Mouse (Mus musculus) spleen, adult 2 months (tissue): ENCODE data around the gene Ghdc. TPM values are rescaled to one million over a fixed set of nuclear protein-coding genes. Genes with fewer than 3 reads are reported as not detected.

ENCODE experiments used
- DNase-seq, 2 experiments: peaks; one replicate each; pipeline versions ENCODE4 v3.0.0 to v3.0.0-alpha.2; 2012 to 2021; ENCODE audit warnings: low spot score in 2 of 2, low read depth in 1 of 2
- H3K27ac ChIP-seq: fragments of 200-500 bp; 2 replicates; pipeline ENCODE4 v1.5.1; 2012; ENCODE audit warnings: low read length, inconsistent platforms; ENCODE audit not compliant: insufficient read depth
- H3K27me3 ChIP-seq: fragments of 200-500 bp; 2 replicates; pipeline ENCODE4 v1.6.1; 2012; ENCODE audit warnings: mild to moderate bottlenecking, moderate library complexity, low read length, inconsistent platforms; ENCODE audit not compliant: control insufficient read depth, insufficient read depth
- H3K36me3 ChIP-seq: fragments of 200-500 bp; 2 replicates; pipeline ENCODE4 v1.6.1; 2012; ENCODE audit warnings: mild to moderate bottlenecking, low read length, inconsistent platforms; ENCODE audit not compliant: control insufficient read depth, insufficient read depth
- H3K4me1 ChIP-seq: fragments of 200-500 bp; 2 replicates; pipeline ENCODE4 v1.6.1; 2011; ENCODE audit warnings: inconsistent platforms; ENCODE audit not compliant: control insufficient read depth, insufficient read depth, insufficient read length
- H3K4me3 ChIP-seq: fragments of 200-500 bp; 2 replicates; pipeline ENCODE4 v1.5.1; 2011; ENCODE audit warnings: mild to moderate bottlenecking, inconsistent platforms; ENCODE audit not compliant: insufficient read depth, insufficient read length; ENCODE audit errors: extremely low read depth
- CTCF ChIP-seq: fragments of 200-500 bp; IDR thresholded peaks from 2 replicates; pipeline ENCODE4 v1.5.1; 2011; ENCODE audit warnings: mild to moderate bottlenecking, inconsistent platforms; ENCODE audit not compliant: insufficient read depth, insufficient read length, insufficient replicate concordance; ENCODE audit errors: extremely low read depth
- POLR2A ChIP-seq: fragments of 200-500 bp; IDR thresholded peaks from 2 replicates; pipeline ENCODE4 v1.6.1; 2011; ENCODE audit warnings: low read depth, low read length, inconsistent platforms
- WGBS: fragments of 180-500 bp; shearing (Covaris S2); methylation state at CpG from one replicate; pipeline ENCODE4 v1.1.7; 2018; 5-methylcytosine and 5-hydroxymethylcytosine counted together
- polyA plus RNA-seq: library from polyadenylated mRNA; depleted of rRNA; stranded (reverse); fragments of >200 nt; gene quantifications from 2 replicates; pipeline ENCODE4 v1.2.3, GENCODE M21; 2012; rRNA removed

The Ghdc gene
- polyA plus RNA-seq: 7.8 and 9.6 TPM in 2 replicates

DNA sequence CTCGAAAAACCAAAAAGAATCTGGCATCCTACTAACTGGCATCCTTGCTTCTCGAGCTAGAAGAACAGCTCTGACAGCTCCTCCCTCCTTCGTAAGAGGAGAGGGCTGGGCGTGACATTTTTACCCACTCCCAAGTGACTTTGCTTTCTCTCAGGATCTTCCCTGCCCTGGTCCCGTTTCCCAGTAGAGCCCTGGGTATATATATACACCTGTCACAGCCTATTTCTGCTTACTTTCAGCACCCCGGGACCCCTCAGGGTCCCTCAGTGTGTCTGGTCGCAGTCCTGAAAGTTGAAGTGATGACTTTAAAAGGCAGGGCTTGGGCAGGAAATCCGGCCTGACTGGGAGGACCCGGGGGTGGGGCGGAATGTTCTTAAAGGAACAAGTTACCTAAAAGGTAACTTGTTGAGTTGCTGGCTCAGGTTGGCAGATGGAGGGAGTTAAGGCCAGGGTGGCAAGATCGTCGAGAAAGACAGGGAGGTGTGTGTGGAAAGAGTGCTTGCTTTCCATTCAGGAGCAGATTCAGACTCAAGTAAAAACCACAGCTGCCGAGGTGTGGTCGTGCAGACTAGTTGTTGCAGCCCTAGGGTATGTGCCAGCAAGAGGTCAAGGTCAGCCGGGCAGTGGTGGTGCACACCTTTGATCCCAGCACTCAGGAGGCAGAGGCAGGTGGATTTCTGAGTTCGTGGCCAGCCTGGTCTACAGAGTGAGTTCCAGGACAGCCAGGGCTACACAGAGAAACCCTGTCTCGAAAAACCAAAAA, at the start of gene Ghdc:
Gene Ghdc, minus strand, starts transcription at position 312 of the 763 bp plus-strand sequence.
- H3K27me3 ChIP-seq: no peaks in the 10 kb centered on the region
- peak within 1 kb of the TSS; percentile 77 for H3K4me3 ChIP-seq
- DNase-seq: peak; percentile 47 to 85
- WGBS: 8% methylated on average over 17 of the region's 17 CpGs
- H3K4me1 ChIP-seq: peaks cover 3% of the 10 kb centered on the region; the same call in 1 of the 2 replicates
- TF ChIP-seq CTCF (no peak), POLR2A (no peak)
- H3K36me3 ChIP-seq: peaks cover 4% of the 10 kb centered on the region; the same call in 1 of the 2 replicates
- peak within 1 kb of the TSS; percentile 80 for H3K27ac ChIP-seq

DNA sequence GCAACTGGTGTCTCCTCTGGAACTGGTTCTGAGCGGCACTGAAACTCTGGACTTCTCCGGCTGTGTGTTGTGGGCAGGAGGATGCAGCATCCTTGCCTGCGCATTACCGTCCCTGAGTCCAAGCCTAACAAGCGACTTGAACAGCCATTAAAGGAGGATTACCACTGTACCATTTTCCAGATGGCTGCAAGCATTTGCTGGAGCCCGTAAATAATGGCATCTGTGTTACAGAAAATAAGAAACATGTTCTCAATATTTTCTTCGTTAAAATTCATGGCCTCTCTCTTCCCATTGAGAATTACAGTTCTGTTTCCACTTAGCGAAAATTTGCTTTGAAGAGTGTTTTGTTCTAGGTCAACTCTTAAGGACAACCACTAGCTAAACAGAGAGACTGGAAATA, 49.3 kb upstream of the Ghdc start:
- H3K4me1 ChIP-seq: peaks cover 29% of the 10 kb centered on the region
- H3K27me3 ChIP-seq: no peaks in the 10 kb centered on the region
- no peak overlapping the region for H3K27ac ChIP-seq
- TF ChIP-seq POLR2A: no peak
- no peak for TF ChIP-seq CTCF
- WGBS: 80% methylated on average over 8 of the region's 8 CpGs
- H3K36me3 ChIP-seq: no peaks in the 10 kb centered on the region
- no peak for DNase-seq
- no peak overlapping the region for H3K4me3 ChIP-seq

DNA sequence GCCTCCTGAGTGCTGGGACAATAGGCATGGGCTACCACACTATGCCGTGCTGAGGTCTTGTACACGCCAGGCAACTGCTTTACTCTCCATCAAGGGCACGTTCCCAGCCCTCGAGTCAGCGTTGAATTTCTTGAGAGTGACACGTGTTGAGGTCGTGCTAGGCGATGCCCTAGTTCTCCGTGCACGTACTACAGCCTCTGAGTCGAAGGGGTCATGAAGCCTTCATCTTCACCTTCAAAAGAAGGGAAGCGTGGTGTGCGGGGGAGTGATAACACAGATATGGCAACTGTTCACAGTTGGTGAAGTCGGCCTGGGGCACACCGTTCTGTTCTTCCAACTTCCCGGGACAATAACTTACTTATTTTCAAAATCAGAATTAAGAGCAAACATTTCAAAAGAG, 48.9 kb upstream of the Ghdc start:
- no peak overlapping the region for H3K27ac ChIP-seq
- no peaks in the 10 kb centered on the region for H3K36me3 ChIP-seq
- no peak overlapping the region for H3K4me3 ChIP-seq
- H3K27me3 ChIP-seq: no peaks in the 10 kb centered on the region
- TF ChIP-seq POLR2A: no peak
- no peak for TF ChIP-seq CTCF
- no peak for DNase-seq
- peaks cover 30% of the 10 kb centered on the region for H3K4me1 ChIP-seq
- 71% methylated on average over 16 of the region's 16 CpGs for WGBS

- H3K36me3 ChIP-seq: no peaks in the 10 kb centered on the region
- H3K4me3 ChIP-seq: no peak overlapping the region
- 45% methylated on average over 8 of the region's 8 CpGs for WGBS
- DNase-seq: no peak
- H3K27me3 ChIP-seq: no peaks in the 10 kb centered on the region
- no peak overlapping the region for H3K27ac ChIP-seq
- no peak for TF ChIP-seq POLR2A
- TF ChIP-seq CTCF: no peak
- peaks cover 27% of the 10 kb centered on the region for H3K4me1 ChIP-seq
Observed at GRCm38 (mm10) chr11:100819048-100819447, 48.3 kb upstream of the Ghdc start.

DNA sequence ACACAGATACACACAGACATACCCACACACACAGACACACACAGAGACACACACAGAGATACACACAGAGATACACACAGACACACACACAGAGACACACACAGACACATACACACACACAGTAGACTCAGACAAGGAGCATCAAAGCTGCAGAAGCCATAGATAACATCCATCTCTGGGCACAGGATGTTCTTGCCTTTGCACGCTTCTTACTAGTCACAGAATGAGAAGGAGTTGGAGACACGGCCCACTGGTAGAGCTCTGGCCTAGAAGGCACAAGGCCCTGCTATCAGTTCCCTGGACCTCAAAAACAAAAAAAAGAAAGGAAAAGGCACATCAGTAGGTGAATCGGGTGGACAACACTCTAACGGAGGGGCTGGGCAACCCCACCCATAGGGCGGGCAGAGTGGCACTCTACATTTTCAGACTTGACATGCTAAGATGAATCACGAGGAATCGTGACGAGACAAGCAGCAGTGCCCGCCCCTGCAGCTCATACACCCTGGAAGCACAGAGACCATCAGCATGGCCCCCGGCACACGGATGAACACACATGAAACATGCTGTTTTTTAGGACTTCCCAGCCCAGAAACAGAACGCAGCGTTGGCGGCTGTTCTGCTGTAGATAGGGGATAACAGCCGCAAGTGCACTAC, 47.7 kb upstream of the Ghdc start:
- peaks cover 23% of the 10 kb centered on the region for H3K4me1 ChIP-seq
- H3K36me3 ChIP-seq: no peaks in the 10 kb centered on the region
- H3K4me3 ChIP-seq: no peak overlapping the region
- H3K27ac ChIP-seq: no peak overlapping the region
- no peak for DNase-seq
- WGBS: 74% methylated on average over 15 of the region's 15 CpGs
- TF ChIP-seq POLR2A (no peak), CTCF (no peak)
- H3K27me3 ChIP-seq: no peaks in the 10 kb centered on the region

- no peak for TF ChIP-seq CTCF
- TF ChIP-seq POLR2A: no peak
- 80% methylated on average over 9 of the region's 9 CpGs for WGBS
- no peak overlapping the region for H3K4me3 ChIP-seq
- no peak overlapping the region for H3K27ac ChIP-seq
- no peaks in the 10 kb centered on the region for H3K36me3 ChIP-seq
- peaks cover 23% of the 10 kb centered on the region for H3K4me1 ChIP-seq
- DNase-seq: no peak
- no peaks in the 10 kb centered on the region for H3K27me3 ChIP-seq
Observed at GRCm38 (mm10) chr11:100817311-100817710, 46.6 kb upstream of the Ghdc start.

- peaks cover 23% of the 10 kb centered on the region for H3K4me1 ChIP-seq
- H3K27ac ChIP-seq: no peak overlapping the region
- H3K36me3 ChIP-seq: no peaks in the 10 kb centered on the region
- no peak for DNase-seq
- WGBS: 82% methylated on average over 4 of the region's 4 CpGs
- H3K27me3 ChIP-seq: no peaks in the 10 kb centered on the region
- TF ChIP-seq CTCF: no peak
- no peak for TF ChIP-seq POLR2A
- H3K4me3 ChIP-seq: no peak overlapping the region
Observed at GRCm38 (mm10) chr11:100816801-100817200, 46.0 kb upstream of the Ghdc start.
